Mouse (Mus musculus) heart, postnatal 0 days (tissue): ENCODE measurements around the gene Nup107.

ENCODE experiments used
- CTCF ChIP-seq: IDR thresholded peaks from 2 replicates; pipeline ENCODE4 v1.5.1; 2016; ENCODE audit warnings: antibody characterized with exemption, control low read depth, low read depth
- EP300 ChIP-seq: IDR thresholded peaks from 2 replicates; pipeline ENCODE4 v1.6.1; 2016; ENCODE audit warnings: antibody characterized with exemption, low read depth

- TF ChIP-seq EP300 (no peak), CTCF (no peak)
Measured at GRCm38 (mm10) chr10:117803870-117804850, 11.7 kb upstream of the Nup107 start.
